Mouse (Mus musculus): ENCODE results near the gene Mfap1a.
"Not testable (repeated sequence)": the region's sequence is repeated elsewhere in the genome, so short reads cannot be mapped to it uniquely, and the experiment has no call there.

Gene Mfap1a

DNA sequence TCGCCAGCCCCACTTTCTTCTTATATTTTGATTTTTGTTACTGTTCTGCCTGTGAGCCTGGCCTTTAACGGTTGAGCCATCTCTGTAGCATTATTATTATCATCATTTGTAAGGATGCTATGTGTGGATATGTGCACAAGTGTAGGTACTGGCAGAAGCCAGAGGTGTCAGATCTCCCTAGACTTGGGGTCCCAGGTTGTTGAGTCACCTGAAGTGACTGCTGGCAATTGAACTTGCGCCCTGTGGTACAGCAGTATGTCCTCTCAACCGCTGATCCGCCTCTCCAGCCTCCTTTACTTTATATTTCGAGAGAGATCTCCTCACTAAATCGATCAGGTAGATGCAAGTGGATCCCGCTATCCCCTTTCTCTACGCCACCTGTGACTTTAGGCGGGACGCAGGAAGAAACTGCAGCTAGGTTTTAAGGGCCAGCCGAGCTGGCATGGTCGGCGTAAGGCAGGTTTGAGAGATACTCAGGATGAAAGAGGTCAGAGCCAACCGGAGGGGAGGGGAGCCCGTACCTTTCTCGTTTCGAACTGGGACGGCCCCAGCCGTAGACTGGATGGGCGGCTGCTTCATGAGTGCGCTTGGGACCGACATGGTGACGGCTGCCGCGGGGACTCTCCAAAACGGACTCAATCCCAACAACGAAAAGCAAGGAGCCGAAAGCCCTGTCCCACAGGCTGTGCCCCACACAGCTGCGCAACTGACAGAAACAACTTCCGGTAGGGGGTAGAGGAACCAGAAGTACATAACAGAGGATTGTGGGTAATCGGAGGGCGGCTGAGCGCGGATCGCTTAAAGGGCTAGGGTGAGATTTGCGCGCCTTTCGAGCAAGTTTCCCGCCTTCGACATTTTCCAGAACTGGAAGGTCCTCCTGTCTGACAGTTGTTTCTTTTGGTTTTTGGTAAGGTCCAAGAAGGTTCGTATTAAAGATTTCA is at the start of gene Mfap1a, which contains the start of gene Wdr76:
Gene Mfap1a (minus strand): TSS at position 724 of the 941 bp plus-strand sequence.
Gene Wdr76 (plus strand): TSS at position 782 of the 941 bp plus-strand sequence.
- peak; percentile 81 to 88 for DNase-seq (ENCODE audit: low spot score in 2 of 2)

- no peak for DNase-seq (ENCODE audit: low spot score in 2 of 2)
Observed at GRCm38 (mm10) chr2:121551271-121551670, 44.8 kb upstream of the Mfap1a start.

- DNase-seq (ENCODE audit: low spot score in 2 of 2) = no peak
Observed at GRCm38 (mm10) chr2:121549630-121550029, 43.2 kb upstream of the Mfap1a start.

- DNase-seq (ENCODE audit: low spot score in 2 of 2) = no peak
Observed at GRCm38 (mm10) chr2:121544829-121545228, 38.4 kb upstream of the Mfap1a start.

- no peak for DNase-seq (ENCODE audit: low spot score in 2 of 2)
Observed at GRCm38 (mm10) chr2:121525056-121525455, 18.6 kb upstream of the Mfap1a start.

DNA sequence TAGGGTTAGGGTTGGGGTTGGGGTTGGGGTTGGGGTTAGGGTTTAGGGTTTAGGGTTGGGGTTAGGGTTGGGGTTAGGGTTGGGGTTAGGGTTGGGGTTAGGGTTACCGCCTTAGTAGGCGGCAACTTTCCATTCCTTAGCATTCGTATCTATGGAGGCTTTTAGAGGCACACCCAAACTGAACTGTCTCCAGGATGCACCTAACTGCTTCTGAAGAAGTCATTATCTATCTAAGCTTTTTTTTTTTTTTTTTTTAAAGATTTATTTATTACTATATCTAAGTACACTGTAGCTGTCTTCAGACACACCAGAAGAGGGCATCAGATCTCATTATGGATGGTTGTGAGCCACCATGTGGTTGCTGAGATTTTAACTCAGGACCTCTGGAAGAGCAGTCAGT is 16.4 kb upstream of the Mfap1a start:
- not testable (repeated sequence) for DNase-seq (ENCODE audit: low spot score in 2 of 2)

- DNase-seq (ENCODE audit: low spot score in 2 of 2) = no peak
Observed at GRCm38 (mm10) chr2:121522006-121522405, 15.5 kb upstream of the Mfap1a start.

DNA sequence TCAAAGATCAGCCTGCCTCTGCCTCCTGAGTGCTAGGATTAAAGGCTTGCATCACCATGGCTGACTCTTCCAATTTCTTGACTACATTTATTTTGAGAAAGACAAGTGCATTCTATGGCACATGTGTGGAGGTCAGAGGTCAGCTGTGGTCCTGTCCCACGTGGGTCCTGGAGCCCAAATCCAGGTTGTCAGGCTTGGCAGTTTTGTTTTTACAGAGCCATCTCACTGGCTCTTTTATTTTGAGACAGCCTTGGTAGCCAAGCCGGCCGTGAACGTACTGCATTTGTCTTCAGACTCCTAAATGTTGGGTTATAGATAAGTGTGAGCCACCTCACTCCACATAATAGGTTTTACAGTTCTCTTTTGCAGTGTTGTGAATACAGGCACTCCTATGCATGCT is 12.2 kb upstream of the Mfap1a start:
- DNase-seq (ENCODE audit: low spot score in 2 of 2) = not testable (repeated sequence)

- DNase-seq (ENCODE audit: low spot score in 2 of 2) = no peak
Observed at GRCm38 (mm10) chr2:121518106-121518505, 11.6 kb upstream of the Mfap1a start.

- no peak for DNase-seq (ENCODE audit: low spot score in 2 of 2)
Observed at GRCm38 (mm10) chr2:121514211-121514610, 7.7 kb upstream of the Mfap1a start.

GRCm38 (mm10) chr2:121512991-121513765 is 6.7 kb upstream of the Mfap1a start:
- not testable (repeated sequence) for DNase-seq (ENCODE audit: low spot score in 2 of 2)

DNA sequence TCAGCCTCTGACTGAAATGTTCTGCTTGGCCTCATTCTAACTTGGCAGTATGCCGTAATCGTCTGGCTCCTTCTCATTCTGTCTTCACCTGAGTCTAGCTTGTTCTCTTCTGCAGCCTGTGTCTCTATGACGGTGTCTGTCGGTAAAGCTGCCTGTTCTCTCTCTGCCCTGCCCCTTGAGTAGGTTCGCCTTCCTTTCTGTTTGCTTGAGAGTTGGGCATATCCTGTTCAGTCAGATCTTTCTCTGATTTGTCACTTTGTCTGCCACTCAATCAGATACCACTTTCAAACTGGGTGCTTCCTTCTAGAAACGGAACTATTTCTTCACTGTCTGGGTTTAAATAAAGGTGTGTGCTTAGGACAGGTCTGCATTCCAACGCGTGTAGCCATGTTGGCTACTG is 4.9 kb upstream of the Mfap1a start:
- no peak for DNase-seq (ENCODE audit: low spot score in 2 of 2)

DNA sequence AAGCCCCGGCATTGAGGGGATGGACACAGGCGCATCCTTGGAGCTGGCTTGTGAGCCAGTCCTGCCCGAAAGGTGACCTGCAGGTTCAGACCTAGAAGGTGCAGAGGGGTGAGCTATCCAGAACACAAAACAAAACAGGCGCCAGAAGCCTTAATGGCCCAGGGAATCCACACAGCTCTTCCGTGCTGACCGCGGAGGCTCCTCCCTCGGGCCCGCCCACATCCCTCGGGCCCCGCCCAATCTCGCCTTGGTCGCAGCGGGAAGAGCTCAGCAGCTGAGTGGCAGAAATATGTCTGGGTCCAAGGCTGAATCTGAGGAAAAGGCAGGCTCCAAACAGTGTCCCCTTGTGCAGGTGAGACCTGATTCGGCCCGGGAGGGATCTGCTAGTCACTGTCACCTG is 3.1 kb upstream of the Mfap1a start:
- peak; percentile 34 to 75 for DNase-seq (ENCODE audit: low spot score in 2 of 2)

DNA sequence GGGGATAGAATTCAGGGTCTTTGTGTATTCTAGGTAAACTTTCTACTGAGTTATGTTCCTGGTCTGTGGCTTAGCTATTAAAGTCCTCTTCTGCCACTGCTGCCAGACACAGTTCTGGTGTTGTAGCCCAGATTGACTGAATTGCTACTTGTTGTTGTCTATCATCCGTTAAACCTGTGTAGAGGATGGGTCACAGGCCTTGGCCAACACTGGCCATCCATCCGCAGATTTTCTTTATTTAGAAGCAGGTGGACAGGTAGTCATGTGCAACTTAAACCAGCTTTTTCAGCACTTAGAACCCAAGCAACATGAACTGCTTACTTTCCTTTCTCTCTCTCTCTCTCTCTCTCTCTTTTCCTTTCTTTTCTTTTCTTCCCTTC is 1.5 kb upstream of the Mfap1a start:
- DNase-seq (ENCODE audit: low spot score in 2 of 2) = no peak

- DNase-seq (ENCODE audit: low spot score in 2 of 2) = no peak
Observed at GRCm38 (mm10) chr2:121507173-121507950, 897 bp upstream of the Mfap1a start.

DNA sequence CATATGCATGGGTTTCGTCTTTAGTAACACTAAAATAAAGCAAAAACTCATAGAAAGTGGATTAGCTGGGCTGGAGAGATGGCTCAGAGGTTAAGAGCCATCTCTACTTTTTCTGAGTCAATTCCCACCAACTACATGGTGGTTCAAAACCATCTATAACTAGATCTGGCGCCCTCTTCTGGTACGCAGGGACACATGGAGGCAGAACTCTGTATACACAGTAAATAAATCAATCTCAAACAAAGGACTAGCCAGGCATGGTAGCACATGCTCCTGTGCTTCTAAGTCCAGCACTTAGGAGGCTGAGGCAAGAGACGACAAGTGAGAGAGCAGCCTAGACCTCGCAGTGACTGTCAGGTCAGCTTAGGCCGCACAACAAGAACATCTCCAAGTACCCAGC is 4.9 kb downstream of the Mfap1a start:
- DNase-seq (ENCODE audit: low spot score in 2 of 2) = not testable (repeated sequence)

DNA sequence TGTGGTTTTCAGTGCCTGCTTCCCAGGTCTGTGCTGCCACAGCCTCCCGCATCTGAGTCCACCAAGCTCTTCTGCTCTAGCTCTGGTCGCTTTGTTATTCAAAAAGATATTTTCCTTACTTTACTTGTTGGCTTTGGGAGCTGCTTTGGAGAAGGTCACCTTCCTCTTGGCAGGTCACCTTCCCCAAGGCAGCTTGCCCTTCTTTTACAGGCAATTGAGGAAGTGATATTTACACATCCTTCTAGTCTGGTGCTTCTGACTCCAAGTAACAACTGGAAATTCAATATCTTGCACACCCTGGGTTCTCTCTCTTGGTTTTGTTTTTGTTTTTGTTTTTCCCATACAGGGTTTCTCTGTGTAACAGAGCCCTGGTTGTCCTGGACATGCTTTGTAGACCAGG is 22.1 kb downstream of the Mfap1a start:
- not testable (repeated sequence) for DNase-seq (ENCODE audit: low spot score in 2 of 2)

GRCm38 (mm10) chr2:121483576-121483975 is 22.9 kb downstream of the Mfap1a start:
- DNase-seq (ENCODE audit: low spot score in 2 of 2) = no peak

GRCm38 (mm10) chr2:121480916-121481315 is 25.5 kb downstream of the Mfap1a start:
- not testable (repeated sequence) for DNase-seq (ENCODE audit: low spot score in 2 of 2)

GRCm38 (mm10) chr2:121480498-121480897 is 26.0 kb downstream of the Mfap1a start:
- DNase-seq (ENCODE audit: low spot score in 2 of 2) = peak in 1 of 2 experiments; percentile 64

GRCm38 (mm10) chr2:121477491-121478266 is 28.8 kb downstream of the Mfap1a start:
- DNase-seq (ENCODE audit: low spot score in 2 of 2) = no peak

Data from spleen, postnatal 10 days (tissue).